Mouse (Mus musculus): Measurements from ENCODE around the gene Bfsp2. TPM values are rescaled to one million over a fixed set of nuclear protein-coding genes. Genes with fewer than 3 reads are reported as not detected.
"Not testable (repeated sequence)": the region's sequence is repeated elsewhere in the genome, so short reads cannot be mapped to it uniquely, and the experiment has no call there.

Bfsp2 gene
- polyA plus RNA-seq, 1 experiment from 2014 or later, result 0.60 TPM

- H3K27ac ChIP-seq (ENCODE audit: low read depth, low read length), result no peak overlapping the region
- WGBS (ENCODE audit: insufficient replicate concordance), result 57% methylated on average over 18 of the region's 18 CpGs
- H3K4me3 ChIP-seq (ENCODE audit: low read depth, low read length), result no peak overlapping the region
- H3K27me3 ChIP-seq (ENCODE audit: control insufficient read depth, insufficient read depth, low read length), result no peaks in the 10 kb centered on the region
- H3K9me3 ChIP-seq (replicated peaks; ENCODE audit: control insufficient read depth, low read length), result no peaks in the 10 kb centered on the region
- peaks cover 7% of the 10 kb centered on the region for H3K4me1 ChIP-seq (ENCODE audit: control insufficient read depth, insufficient read depth, low read length)
- H3K9ac ChIP-seq (ENCODE audit: low read depth, low read length), result no peak overlapping the region
- ATAC-seq (replicated peaks; ENCODE audit: insufficient number of reproducible peaks, low FRiP score, low TSS enrichment), result no peak
- no peaks in the 10 kb centered on the region for H3K36me3 ChIP-seq (ENCODE audit: control insufficient read depth, insufficient read depth, low read length)
- no peak overlapping the region for H3K4me2 ChIP-seq
Measured at GRCm38 (mm10) chr9:103422847-103423246, 57.4 kb downstream of the Bfsp2 start.

- ATAC-seq (replicated peaks; ENCODE audit: insufficient number of reproducible peaks, low FRiP score, low TSS enrichment), result no peak
- no peaks in the 10 kb centered on the region for H3K36me3 ChIP-seq (ENCODE audit: control insufficient read depth, insufficient read depth, low read length)
- no peak overlapping the region for H3K9ac ChIP-seq (ENCODE audit: low read depth, low read length)
- H3K4me1 ChIP-seq (ENCODE audit: control insufficient read depth, insufficient read depth, low read length), result peaks cover 7% of the 10 kb centered on the region
- no peak overlapping the region for H3K27ac ChIP-seq (ENCODE audit: low read depth, low read length)
- 74% methylated on average over 3 of the region's 3 CpGs for WGBS (ENCODE audit: insufficient replicate concordance)
- H3K27me3 ChIP-seq (ENCODE audit: control insufficient read depth, insufficient read depth, low read length), result no peaks in the 10 kb centered on the region
- no peak overlapping the region for H3K4me3 ChIP-seq (ENCODE audit: low read depth, low read length)
- H3K9me3 ChIP-seq (replicated peaks; ENCODE audit: control insufficient read depth, low read length), result no peaks in the 10 kb centered on the region
- no peak overlapping the region for H3K4me2 ChIP-seq
Measured at GRCm38 (mm10) chr9:103420844-103421243, 59.4 kb downstream of the Bfsp2 start.

GRCm38 (mm10) chr9:103418786-103419185 is 61.4 kb downstream of the Bfsp2 start:
- no peak overlapping the region for H3K9ac ChIP-seq (ENCODE audit: low read depth, low read length)
- ATAC-seq (replicated peaks; ENCODE audit: insufficient number of reproducible peaks, low FRiP score, low TSS enrichment), result no peak
- peaks cover 7% of the 10 kb centered on the region for H3K4me1 ChIP-seq (ENCODE audit: control insufficient read depth, insufficient read depth, low read length)
- H3K27me3 ChIP-seq (ENCODE audit: control insufficient read depth, insufficient read depth, low read length), result no peaks in the 10 kb centered on the region
- H3K4me2 ChIP-seq, result no peak overlapping the region
- no peak overlapping the region for H3K27ac ChIP-seq (ENCODE audit: low read depth, low read length)
- 86% methylated on average over 2 of the region's 2 CpGs for WGBS (ENCODE audit: insufficient replicate concordance)
- H3K4me3 ChIP-seq (ENCODE audit: low read depth, low read length), result no peak overlapping the region
- no peaks in the 10 kb centered on the region for H3K9me3 ChIP-seq (replicated peaks; ENCODE audit: control insufficient read depth, low read length)
- H3K36me3 ChIP-seq (ENCODE audit: control insufficient read depth, insufficient read depth, low read length), result no peaks in the 10 kb centered on the region

GRCm38 (mm10) chr9:103418267-103418666 is 62.0 kb downstream of the Bfsp2 start:
- not testable (repeated sequence) for H3K27ac ChIP-seq (ENCODE audit: low read depth, low read length); H3K4me1 ChIP-seq (ENCODE audit: control insufficient read depth, insufficient read depth, low read length); H3K36me3 ChIP-seq (ENCODE audit: control insufficient read depth, insufficient read depth, low read length); H3K4me2 ChIP-seq; H3K27me3 ChIP-seq (ENCODE audit: control insufficient read depth, insufficient read depth, low read length); H3K4me3 ChIP-seq (ENCODE audit: low read depth, low read length); ATAC-seq (replicated peaks; ENCODE audit: insufficient number of reproducible peaks, low FRiP score, low TSS enrichment); H3K9me3 ChIP-seq (replicated peaks; ENCODE audit: control insufficient read depth, low read length); H3K9ac ChIP-seq (ENCODE audit: low read depth, low read length)
- WGBS (ENCODE audit: insufficient replicate concordance), result 74% methylated on average over 1 of the region's 1 CpGs

- Histone ChIP-seq H3K27me3 (ENCODE audit: control insufficient read depth, insufficient read depth, low read length) (no peaks in the 10 kb centered on the region), H3K9ac (ENCODE audit: low read depth, low read length) (no peak overlapping the region), H3K36me3 (ENCODE audit: control insufficient read depth, insufficient read depth, low read length) (no peaks in the 10 kb centered on the region), H3K4me2 (no peak overlapping the region), H3K27ac (ENCODE audit: low read depth, low read length) (no peak overlapping the region), H3K9me3 (replicated peaks; ENCODE audit: control insufficient read depth, low read length) (no peaks in the 10 kb centered on the region), H3K4me1 (ENCODE audit: control insufficient read depth, insufficient read depth, low read length) (no peaks in the 10 kb centered on the region), H3K4me3 (ENCODE audit: low read depth, low read length) (no peak overlapping the region)
- WGBS (ENCODE audit: insufficient replicate concordance), result 66% methylated on average over 9 of the region's 9 CpGs
- no peak for ATAC-seq (replicated peaks; ENCODE audit: insufficient number of reproducible peaks, low FRiP score, low TSS enrichment)
Measured at GRCm38 (mm10) chr9:103413457-103413856, 66.8 kb downstream of the Bfsp2 start.

GRCm38 (mm10) chr9:103409119-103409518 is 71.1 kb downstream of the Bfsp2 start:
- no peak overlapping the region for H3K9ac ChIP-seq (ENCODE audit: low read depth, low read length)
- no peaks in the 10 kb centered on the region for H3K4me1 ChIP-seq (ENCODE audit: control insufficient read depth, insufficient read depth, low read length)
- H3K36me3 ChIP-seq (ENCODE audit: control insufficient read depth, insufficient read depth, low read length), result no peaks in the 10 kb centered on the region
- H3K4me2 ChIP-seq, result no peak overlapping the region
- H3K27ac ChIP-seq (ENCODE audit: low read depth, low read length), result no peak overlapping the region
- H3K4me3 ChIP-seq (ENCODE audit: low read depth, low read length), result no peak overlapping the region
- WGBS (ENCODE audit: insufficient replicate concordance), result 69% methylated on average over 2 of the region's 2 CpGs
- H3K27me3 ChIP-seq (ENCODE audit: control insufficient read depth, insufficient read depth, low read length), result no peaks in the 10 kb centered on the region
- H3K9me3 ChIP-seq (replicated peaks; ENCODE audit: control insufficient read depth, low read length), result no peaks in the 10 kb centered on the region
- ATAC-seq (replicated peaks; ENCODE audit: insufficient number of reproducible peaks, low FRiP score, low TSS enrichment), result no peak

- Histone ChIP-seq H3K27ac (ENCODE audit: low read depth, low read length) (no peak overlapping the region), H3K9ac (ENCODE audit: low read depth, low read length) (no peak overlapping the region), H3K4me3 (ENCODE audit: low read depth, low read length) (no peak overlapping the region), H3K4me2 (no peak overlapping the region), H3K27me3 (ENCODE audit: control insufficient read depth, insufficient read depth, low read length) (no peaks in the 10 kb centered on the region), H3K36me3 (ENCODE audit: control insufficient read depth, insufficient read depth, low read length) (no peaks in the 10 kb centered on the region), H3K4me1 (ENCODE audit: control insufficient read depth, insufficient read depth, low read length) (no peaks in the 10 kb centered on the region), H3K9me3 (replicated peaks; ENCODE audit: control insufficient read depth, low read length) (no peaks in the 10 kb centered on the region)
- ATAC-seq (replicated peaks; ENCODE audit: insufficient number of reproducible peaks, low FRiP score, low TSS enrichment), result no peak
- 64% methylated on average over 4 of the region's 4 CpGs for WGBS (ENCODE audit: insufficient replicate concordance)
Measured at GRCm38 (mm10) chr9:103408136-103408777, 72.0 kb downstream of the Bfsp2 start.

- H3K4me3 ChIP-seq (ENCODE audit: low read depth, low read length), result no peak overlapping the region
- H3K27ac ChIP-seq (ENCODE audit: low read depth, low read length), result no peak overlapping the region
- no peaks in the 10 kb centered on the region for H3K4me1 ChIP-seq (ENCODE audit: control insufficient read depth, insufficient read depth, low read length)
- H3K9ac ChIP-seq (ENCODE audit: low read depth, low read length), result no peak overlapping the region
- no peaks in the 10 kb centered on the region for H3K36me3 ChIP-seq (ENCODE audit: control insufficient read depth, insufficient read depth, low read length)
- no peak for ATAC-seq (replicated peaks; ENCODE audit: insufficient number of reproducible peaks, low FRiP score, low TSS enrichment)
- no peaks in the 10 kb centered on the region for H3K27me3 ChIP-seq (ENCODE audit: control insufficient read depth, insufficient read depth, low read length)
- no peak overlapping the region for H3K4me2 ChIP-seq
- no peaks in the 10 kb centered on the region; the same call in 1 of the 2 replicates for H3K9me3 ChIP-seq (replicated peaks; ENCODE audit: control insufficient read depth, low read length)
- 78% methylated on average over 4 of the region's 4 CpGs for WGBS (ENCODE audit: insufficient replicate concordance)
Measured at GRCm38 (mm10) chr9:103403331-103403973, 76.8 kb downstream of the Bfsp2 start.
